Mouse (Mus musculus): ENCODE data around the gene Gabarapl1.

Gene Gabarapl1

GRCm38 (mm10) chr6:129535723-129536122 lies 2.8 kb downstream of the Gabarapl1 start:
- DNase-seq (ENCODE audit: low read depth, low spot score) = no peak

- DNase-seq (ENCODE audit: low read depth, low spot score) = no peak
These were observed 5.6 kb downstream of the Gabarapl1 start for GRCm38 (mm10) chr6:129538555-129538954.

- DNase-seq (ENCODE audit: low read depth, low spot score) = no peak
These were observed 9.0 kb downstream of the Gabarapl1 start for GRCm38 (mm10) chr6:129541931-129542330.

GRCm38 (mm10) chr6:129542540-129542939 lies 9.6 kb downstream of the Gabarapl1 start:
- DNase-seq (ENCODE audit: low read depth, low spot score) = no peak

GRCm38 (mm10) chr6:129543709-129544606 lies 11.0 kb downstream of the Gabarapl1 start:
- no peak for DNase-seq (ENCODE audit: low read depth, low spot score)

- DNase-seq (ENCODE audit: low read depth, low spot score) = no peak
These were observed 14.3 kb downstream of the Gabarapl1 start for GRCm38 (mm10) chr6:129547277-129547676.

GRCm38 (mm10) chr6:129548009-129548408 lies 15.0 kb downstream of the Gabarapl1 start:
- DNase-seq (ENCODE audit: low read depth, low spot score) = no peak

- no peak for DNase-seq (ENCODE audit: low read depth, low spot score)
These were observed 24.5 kb downstream of the Gabarapl1 start for GRCm38 (mm10) chr6:129557298-129558023.

GRCm38 (mm10) chr6:129558946-129559640 lies 26.1 kb downstream of the Gabarapl1 start:
- no peak for DNase-seq (ENCODE audit: low read depth, low spot score)

- no peak for DNase-seq (ENCODE audit: low read depth, low spot score)
These were observed 26.7 kb downstream of the Gabarapl1 start for GRCm38 (mm10) chr6:129559641-129560027.

- DNase-seq (ENCODE audit: low read depth, low spot score) = no peak
These were observed 32.3 kb downstream of the Gabarapl1 start for GRCm38 (mm10) chr6:129565257-129565656.

- no peak for DNase-seq (ENCODE audit: low read depth, low spot score)
These were observed 42.4 kb downstream of the Gabarapl1 start for GRCm38 (mm10) chr6:129575315-129575714.

- no peak for DNase-seq (ENCODE audit: low read depth, low spot score)
These were observed 44.6 kb downstream of the Gabarapl1 start, which contains the start of gene Klre1 for GRCm38 (mm10) chr6:129577605-129578004. Klre1 (plus strand) TSS chr6:129577905.

- no peak for DNase-seq (ENCODE audit: low read depth, low spot score)
These were observed 48.3 kb downstream of the Gabarapl1 start for GRCm38 (mm10) chr6:129581274-129581673.

- DNase-seq (ENCODE audit: low read depth, low spot score) = no peak
These were observed 48.9 kb downstream of the Gabarapl1 start for GRCm38 (mm10) chr6:129581896-129582295.

- no peak for DNase-seq (ENCODE audit: low read depth, low spot score)
These were observed 50.1 kb downstream of the Gabarapl1 start for GRCm38 (mm10) chr6:129583014-129583413.

GRCm38 (mm10) chr6:129591508-129591907 lies 58.5 kb downstream of the Gabarapl1 start, which contains the start of gene Klrd1:
Klrd1 (plus strand) TSS chr6:129591782.
- no peak for DNase-seq (ENCODE audit: low read depth, low spot score)

Data from brain, embryonic 18.5 days (tissue).